In genomic region chr19:46727140-46727736, GRCm38 (mm10) we compare ENCODE assay signal across 9 mouse cellular contexts. TPM values are rescaled to one million over a fixed set of nuclear protein-coding genes. Genes with fewer than 3 reads are reported as not detected.
DNase-seq lines count a peak whose midpoint lies in the region; ATAC-seq and TF ChIP-seq lines count a peak whose summit lies in the region.
"Had no signal": no experiment of that assay in that cellular context is flagged by ENCODE, and none has a peak within 500 bp of the region (broad histone marks: within the 10 kb centered on the region; RNA-seq: fewer than 3 reads in every experiment).

No protein-coding gene starts in this region.

- H3K4me2 ChIP-seq in forebrain, embryonic 15.5 days (replicated peaks) = no peak overlapping the region
- H3K4me2 ChIP-seq in liver, embryonic 16.5 days (ENCODE audit: low read depth, low read length) = peak overlapping the region; percentile 43

- no peaks in the 10 kb centered on the region for H3K27me3 ChIP-seq in forebrain, embryonic 10.5 days (ENCODE audit: poor library complexity, severe bottlenecking)
- no peaks in the 10 kb centered on the region for H3K27me3 ChIP-seq in forebrain, embryonic 15.5 days
- no peaks in the 10 kb centered on the region for H3K27me3 ChIP-seq in liver, embryonic 16.5 days (ENCODE audit: control insufficient read depth, insufficient read depth, low read depth, low read length)

- H3K9ac ChIP-seq in forebrain, embryonic 15.5 days (replicated peaks) = no peak overlapping the region
- no peak overlapping the region for H3K9ac ChIP-seq in liver, embryonic 16.5 days (ENCODE audit: low read depth, low read length)

- intact Hi-C loops in gastrocnemius, adult 2 months (cut with DNase I) = no loop called here

- TF ChIP-seq CTCF in gastrocnemius, adult 2 months (IDR thresholded peaks at IDR 0.05) = no peak

- H3K4me3 ChIP-seq in forebrain, embryonic 10.5 days = no peak overlapping the region
- no peak overlapping the region for H3K4me3 ChIP-seq in forebrain, embryonic 15.5 days
- H3K4me3 ChIP-seq in liver, embryonic 16.5 days (ENCODE audit: low read depth, low read length) = no peak overlapping the region
- no peak overlapping the region for H3K4me3 ChIP-seq in gastrocnemius, adult 2 months

- H3K9me3 ChIP-seq in forebrain, embryonic 10.5 days = no peaks in the 10 kb centered on the region
- H3K9me3 ChIP-seq in forebrain, embryonic 15.5 days = no peaks in the 10 kb centered on the region
- H3K9me3 ChIP-seq in liver, embryonic 16.5 days (replicated peaks; ENCODE audit: control insufficient read depth, low read length) = no peaks in the 10 kb centered on the region

- peaks cover 11% of the 10 kb centered on the region for H3K36me3 ChIP-seq in forebrain, embryonic 10.5 days (replicated peaks)
- no peaks in the 10 kb centered on the region for H3K36me3 ChIP-seq in forebrain, embryonic 15.5 days
- H3K36me3 ChIP-seq in liver, embryonic 16.5 days (ENCODE audit: control insufficient read depth, insufficient read depth) = peaks cover 3% of the 10 kb centered on the region

- peak overlapping the region; percentile 30; the same call in 1 of the 2 replicates for H3K27ac ChIP-seq in forebrain, embryonic 10.5 days
- H3K27ac ChIP-seq in forebrain, embryonic 15.5 days (replicated peaks) = no peak overlapping the region
- peak overlapping the region; percentile 18 for H3K27ac ChIP-seq in liver, embryonic 16.5 days (ENCODE audit: low read length)
- no peak overlapping the region for H3K27ac ChIP-seq in gastrocnemius, adult 2 months

- no peak for ATAC-seq in forebrain, embryonic 15.5 days (replicated peaks)
- peak; percentile 67 for ATAC-seq in liver, embryonic 16.5 days (ENCODE audit: low read depth)

- peaks cover 13% of the 10 kb centered on the region for H3K4me1 ChIP-seq in forebrain, embryonic 10.5 days
- 0 out of 2 replicates have a peak, but pooled peaks cover 8% of the 10 kb centered on the region for H3K4me1 ChIP-seq in forebrain, embryonic 15.5 days
- peaks cover 14% of the 10 kb centered on the region for H3K4me1 ChIP-seq in liver, embryonic 16.5 days (ENCODE audit: control insufficient read depth, low read depth, low read length)

- DNase-seq in forebrain, embryonic 10.5 days (ENCODE audit: extremely low spot score, low spot score) = peak; percentile 19
- peak; percentile 54 for DNase-seq in brain, adult 2 months (ENCODE audit: low read depth, low spot score)
- peak; percentile 45 for DNase-seq in kidney, adult 18-20 months
- no peak for DNase-seq in gastrocnemius, adult 2 months
- DNase-seq in heart, adult 11 months = no peak
- DNase-seq in frontal cortex, postnatal 25 days (ENCODE audit: low spot score in 2 of 2) = no peak
- DNase-seq: heart, postnatal 10 days had no signal

- 66% methylated on average over 8 of the region's 8 CpGs for WGBS in forebrain, embryonic 10.5 days
- 57% methylated on average over 8 of the region's 8 CpGs for WGBS in forebrain, embryonic 15.5 days
- 55% methylated on average over 8 of the region's 8 CpGs for WGBS in liver, embryonic 16.5 days (ENCODE audit: insufficient replicate concordance)

RNA-seq across cellular contexts. Expression of gene As3mt, which starts 20.0 kb away (rescaled TPM):
- 23.9 and 27.3 TPM in 2 replicates for polyA plus RNA-seq in forebrain, embryonic 10.5 days (2016; fragmentation: Nextera tagmentation; extraction: Ambion mirVana)
- polyA plus RNA-seq in forebrain, embryonic 15.5 days (2015; fragmentation: Nextera tagmentation; extraction: Ambion mirVana) = 14.8 and 18.6 TPM in 2 replicates
- polyA plus RNA-seq in liver, embryonic 16.5 days (2015; fragmentation: Nextera tagmentation; extraction: Ambion mirVana) = 18.2 and 18.6 TPM in 2 replicates
- total RNA-seq in gastrocnemius, adult 2 months (2021) = 100 to 1,000 TPM in 1 of 2 experiments, 10 to 100 TPM in 1; 76.3 to 106 TPM

RNA-seq across cellular contexts. Expression of gene Cnnm2, which starts 34.2 kb away (rescaled TPM):
- 1.3 and 1.7 TPM in 2 replicates for polyA plus RNA-seq in forebrain, embryonic 10.5 days (2016; fragmentation: Nextera tagmentation; extraction: Ambion mirVana)
- 3.7 and 4.1 TPM in 2 replicates for polyA plus RNA-seq in forebrain, embryonic 15.5 days (2015; fragmentation: Nextera tagmentation; extraction: Ambion mirVana)
- polyA plus RNA-seq in liver, embryonic 16.5 days (2015; fragmentation: Nextera tagmentation; extraction: Ambion mirVana) = 1.2 and 1.4 TPM in 2 replicates
- total RNA-seq in gastrocnemius, adult 2 months (2021) = 1 to 10 TPM; 2.7 to 3.6 TPM

RNA-seq across cellular contexts. Expression of gene Borcs7, which starts 37.5 kb away (rescaled TPM):
- polyA plus RNA-seq in forebrain, embryonic 10.5 days (2016; fragmentation: Nextera tagmentation; extraction: Ambion mirVana) = 13.7 and 13.9 TPM in 2 replicates
- 13.9 and 14.4 TPM in 2 replicates for polyA plus RNA-seq in forebrain, embryonic 15.5 days (2015; fragmentation: Nextera tagmentation; extraction: Ambion mirVana)
- 4.4 and 5.0 TPM in 2 replicates for polyA plus RNA-seq in liver, embryonic 16.5 days (2015; fragmentation: Nextera tagmentation; extraction: Ambion mirVana)
- 10 to 100 TPM; 12.1 to 12.2 TPM for total RNA-seq in gastrocnemius, adult 2 months (2021)

RNA-seq across cellular contexts. Expression of gene Cyp17a1, which starts 54.3 kb away (rescaled TPM):
- polyA plus RNA-seq in forebrain, embryonic 10.5 days (2016; fragmentation: Nextera tagmentation; extraction: Ambion mirVana) = not detected in 2 replicates
- not detected in 2 replicates for polyA plus RNA-seq in forebrain, embryonic 15.5 days (2015; fragmentation: Nextera tagmentation; extraction: Ambion mirVana)
- 1.9 and 2.4 TPM in 2 replicates for polyA plus RNA-seq in liver, embryonic 16.5 days (2015; fragmentation: Nextera tagmentation; extraction: Ambion mirVana)
- total RNA-seq in gastrocnemius, adult 2 months (2021) = not detected
- total RNA-seq: heart, postnatal 10 days had no signal

Comparison
In these comparisons a context has a peak if more than half of its experiments do, and no peak if none do; other contexts are left out.
1. H3K27ac ChIP-seq: peak in forebrain, embryonic 10.5 days (single experiment) and liver, embryonic 16.5 days (single experiment); none in forebrain, embryonic 15.5 days (single experiment) and gastrocnemius, adult 2 months (single experiment).
2. DNase-seq: peak in forebrain, embryonic 10.5 days (single experiment), brain, adult 2 months (single experiment) and kidney, adult 18-20 months (single experiment); none in gastrocnemius, adult 2 months (single experiment), heart, adult 11 months (single experiment) and frontal cortex, postnatal 25 days (0 of 2).